In genomic region chr2:178126041-178126820, GRCm38 (mm10) we compare ENCODE assay signal across 13 mouse cellular contexts. TPM values are rescaled to one million over a fixed set of nuclear protein-coding genes. Genes with fewer than 3 reads are reported as not detected.
DNase-seq lines count a peak whose midpoint lies in the region; ATAC-seq lines count a peak whose summit lies in the region.
"Had no signal": no experiment of that assay in that cellular context is flagged by ENCODE, and none has a peak within 500 bp of the region (broad histone marks: within the 10 kb centered on the region; RNA-seq: fewer than 3 reads in every experiment).

No protein-coding gene starts in this region.

- no peak overlapping the region for H3K9ac ChIP-seq in limb, embryonic 11.5 days (ENCODE audit: low read length)
- H3K9ac ChIP-seq: liver, embryonic 14.5 days; midbrain, embryonic 13.5 days had no signal

- WGBS in limb, embryonic 11.5 days, result 89% methylated on average over 7 of the region's 7 CpGs

- no peaks in the 10 kb centered on the region for H3K36me3 ChIP-seq in limb, embryonic 11.5 days (ENCODE audit: control insufficient read depth, insufficient read depth, low read length)
- H3K36me3 ChIP-seq: midbrain, embryonic 13.5 days had no signal

- no peak overlapping the region for H3K27ac ChIP-seq in limb, embryonic 11.5 days (replicated peaks; ENCODE audit: low read depth, low read length)
- H3K27ac ChIP-seq: gastrocnemius, adult 2 months; liver, embryonic 14.5 days; midbrain, embryonic 13.5 days had no signal

- H3K4me3 ChIP-seq in limb, embryonic 11.5 days (ENCODE audit: low read depth, low read length), result no peak overlapping the region
- H3K4me3 ChIP-seq: gastrocnemius, adult 2 months; midbrain, embryonic 13.5 days had no signal

- H3K4me1 ChIP-seq in limb, embryonic 11.5 days (ENCODE audit: control insufficient read depth, insufficient read depth, low read length), result peaks cover 14% of the 10 kb centered on the region

- no peak for ATAC-seq in cerebellum, adult (ENCODE audit: insufficient number of reproducible peaks, low FRiP score, low TSS enrichment)
- no peak for ATAC-seq in limb, embryonic 11.5 days (ENCODE audit: insufficient number of reproducible peaks, low FRiP score, low TSS enrichment, low read depth)
- ATAC-seq in activated CD4-positive, CD25-positive, alpha-beta regulatory T cell, adult 4 months, result no peak
- ATAC-seq: midbrain, embryonic 13.5 days had no signal

- no peaks in the 10 kb centered on the region for H3K27me3 ChIP-seq in limb, embryonic 11.5 days (ENCODE audit: control insufficient read depth, insufficient read depth, low read length)
- H3K27me3 ChIP-seq: midbrain, embryonic 13.5 days had no signal

- H3K4me2 ChIP-seq in limb, embryonic 11.5 days (ENCODE audit: low read depth, severe bottlenecking), result no peak overlapping the region
- H3K4me2 ChIP-seq: midbrain, embryonic 13.5 days had no signal

- peak; percentile 8 for DNase-seq in cerebellum, adult 11 months
- DNase-seq in layer of hippocampus, adult 9-11 months, result peak; percentile 1
- DNase-seq in layer of hippocampus, adult 11-12 months (ENCODE audit: low spot score), result no peak
- peak; percentile 3 for DNase-seq in right cerebral cortex, postnatal 25 days
- DNase-seq in right cerebral cortex, adult 18-20 months, result no peak
- peak; percentile 20 for DNase-seq in limb, embryonic 11.5 days (ENCODE audit: low spot score)
- DNase-seq: gastrocnemius, adult 2 months; heart, postnatal 36 days; lung, postnatal 14 days had no signal

- H3K9me3 ChIP-seq in limb, embryonic 11.5 days (ENCODE audit: control insufficient read depth, low read length), result no peaks in the 10 kb centered on the region
- H3K9me3 ChIP-seq: midbrain, embryonic 13.5 days had no signal

RNA-seq across cellular contexts. Expression of gene Phactr3, which starts 7.5 kb away (rescaled TPM):
- polyA plus RNA-seq in limb, embryonic 11.5 days (2014; fragmentation: Nextera tagmentation; extraction: Ambion mirVana), result 4.2 and 4.3 TPM in 2 replicates
- 1 to 10 TPM in 1 of 2 experiments, under 1 TPM in 1; 0.38 to 1.1 TPM for polyA plus RNA-seq in activated CD4-positive, CD25-positive, alpha-beta regulatory T cell, adult 4 months (2017; shearing (Covaris generic))

RNA-seq across cellular contexts. Expression of gene Zfp931, which starts 48.0 kb away (rescaled TPM):
- 12.9 and 15.7 TPM in 2 replicates for polyA plus RNA-seq in limb, embryonic 11.5 days (2014; fragmentation: Nextera tagmentation; extraction: Ambion mirVana)
- polyA plus RNA-seq in activated CD4-positive, CD25-positive, alpha-beta regulatory T cell, adult 4 months (2017; shearing (Covaris generic)), result 10 to 100 TPM; 11.1 to 13.6 TPM

Comparison
In these comparisons a context has a peak if more than half of its experiments do, and no peak if none do; other contexts are left out.
1. DNase-seq: peak in cerebellum, adult 11 months (single experiment), layer of hippocampus, adult 9-11 months (single experiment), right cerebral cortex, postnatal 25 days (single experiment) and limb, embryonic 11.5 days (single experiment); none in layer of hippocampus, adult 11-12 months (single experiment) and right cerebral cortex, adult 18-20 months (single experiment).